Mouse (Mus musculus) intestine, postnatal 0 days (tissue): ENCODE measurements at regions not wholly inside any gene's neighbourhood (a gene's known extent, or its start where the extent isn't known, plus 50 kb on each side); places are given as distances from the start of the nearest gene placed in this dataset.

Source experiments
- ATAC-seq: fragments of 200-750 bp; cut with Nextera tagmentation; 2 replicates; pipeline ENCODE4 v1.8.0; 2017; ENCODE audit warnings: mild to moderate bottlenecking, moderate TSS enrichment, moderate library complexity
- H3K27ac ChIP-seq: fragments of 300-500 bp; sonication (generic); 2 replicates; pipeline ENCODE4 v1.5.1; 2014; ENCODE audit warnings: mild to moderate bottlenecking, low read depth, low read length, moderate library complexity
- H3K27me3 ChIP-seq: fragments of 300-500 bp; sonication (generic); replicated peaks from 2 replicates; pipeline ENCODE4 v1.6.1; 2014; ENCODE audit warnings: low read length, mixed read lengths; ENCODE audit not compliant: control insufficient read depth, insufficient read depth
- H3K36me3 ChIP-seq: fragments of 300-500 bp; sonication (generic); 2 replicates; pipeline ENCODE4 v1.6.1; 2014; ENCODE audit warnings: mild to moderate bottlenecking, moderate library complexity; ENCODE audit not compliant: control insufficient read depth, insufficient read depth
- H3K4me1 ChIP-seq: fragments of 300-500 bp; sonication (generic); replicated peaks from 2 replicates; pipeline ENCODE4 v1.6.1; 2014; ENCODE audit warnings: antibody characterized with exemption, low read length, mixed read lengths; ENCODE audit not compliant: control insufficient read depth, insufficient read depth
- H3K4me2 ChIP-seq: fragments of 300-500 bp; sonication (generic); replicated peaks from 2 replicates; pipeline ENCODE4 v1.6.1; 2014; ENCODE audit warnings: low read depth, mild to moderate bottlenecking, moderate library complexity
- H3K4me3 ChIP-seq: fragments of 300-500 bp; sonication (generic); 2 replicates; pipeline ENCODE4 v1.5.1; 2014; ENCODE audit warnings: low read depth, low read length
- H3K9ac ChIP-seq: fragments of 300-500 bp; sonication (generic); 2 replicates; pipeline ENCODE4 v1.6.1; 2014; ENCODE audit warnings: mild to moderate bottlenecking, low read depth, low read length
- H3K9me3 ChIP-seq: fragments of 300-500 bp; sonication (generic); 2 replicates; pipeline ENCODE4 v1.6.1; 2016; ENCODE audit warnings: mixed run types; ENCODE audit not compliant: control insufficient read depth
- CTCF ChIP-seq: sonication (generic); IDR thresholded peaks from 2 replicates; pipeline ENCODE4 v1.5.1; 2016; ENCODE audit warnings: low read depth, mild to moderate bottlenecking, control low read depth, antibody characterized with exemption, moderate library complexity
- WGBS: fragments of 180-500 bp; shearing (Covaris S2); extraction: QIAGEN DNeasy Blood & Tissue Kit; methylation state at CpG from one replicate; pipeline ENCODE4 v1.1.7; 2014; 5-methylcytosine and 5-hydroxymethylcytosine counted together

DNA sequence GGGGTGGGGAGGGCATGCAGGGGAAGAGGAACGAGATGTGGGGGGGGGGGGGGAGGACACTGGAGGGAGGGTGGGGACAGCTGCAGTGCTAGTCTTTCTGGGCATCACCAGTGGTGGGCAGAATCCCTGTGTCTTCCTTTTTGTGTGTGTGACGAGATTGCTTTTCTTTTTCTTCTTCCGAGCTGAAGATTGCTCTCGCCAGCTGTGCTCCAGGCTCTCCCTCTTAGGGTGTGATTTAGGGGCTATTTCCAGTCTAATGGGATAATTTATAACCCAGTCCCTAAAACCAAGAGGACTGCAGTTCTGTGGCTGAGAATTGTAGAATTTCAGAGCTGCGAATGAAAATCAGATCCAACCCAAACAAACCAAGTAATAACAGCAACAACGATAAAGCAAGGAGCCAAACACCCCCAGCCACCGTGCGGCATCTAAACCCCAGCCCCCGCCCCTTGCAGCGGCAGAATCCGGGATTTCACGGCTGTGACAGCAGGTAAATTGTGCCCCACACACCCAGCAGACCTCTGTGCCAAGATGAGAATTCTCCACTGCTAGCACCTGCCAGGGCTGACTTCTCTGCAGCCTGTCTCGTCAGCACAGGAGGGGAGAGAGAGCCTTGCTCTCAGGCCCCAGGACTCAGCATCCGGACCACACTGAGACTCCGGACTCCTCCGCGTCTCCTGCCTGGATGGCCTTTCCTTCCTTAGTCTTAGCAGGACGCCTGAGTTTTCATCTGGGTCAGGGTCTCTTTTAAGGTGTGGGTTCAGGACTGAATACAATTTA lies 104.3 kb downstream of the Rpl14 start:
- no peaks in the 10 kb centered on the region for H3K4me1 ChIP-seq
- H3K4me3 ChIP-seq = 0 out of 2 replicates have a peak overlapping the region, but pooled peaks have one; percentile 2
- no peak for ATAC-seq
- no peak overlapping the region for H3K9ac ChIP-seq
- H3K9me3 ChIP-seq = no peaks in the 10 kb centered on the region
- 6% methylated on average over 18 of the region's 18 CpGs for WGBS
- H3K36me3 ChIP-seq = no peaks in the 10 kb centered on the region
- no peak for TF ChIP-seq CTCF
- H3K27me3 ChIP-seq = peaks cover 2% of the 10 kb centered on the region; the same call in 1 of the 2 replicates
- H3K4me2 ChIP-seq = peak overlapping the region; percentile 43
- H3K27ac ChIP-seq = no peak overlapping the region

DNA sequence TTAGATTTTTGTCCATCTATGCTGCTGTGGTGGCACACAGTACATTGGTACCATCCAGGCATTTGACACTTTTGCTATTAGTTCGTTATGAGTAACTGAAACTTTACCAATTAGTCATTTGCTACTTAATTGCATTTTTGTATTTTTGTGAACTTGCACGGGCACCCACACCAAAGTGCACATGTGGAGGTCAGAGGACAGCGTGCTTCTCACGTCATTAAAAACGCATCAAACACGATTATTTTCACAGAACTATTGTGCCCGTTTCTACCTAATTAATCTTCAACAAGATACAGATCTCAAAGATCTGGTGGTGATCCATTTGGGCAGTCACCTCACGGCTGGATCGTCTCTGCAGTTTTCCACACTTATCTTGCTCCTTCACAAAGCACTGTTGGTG lies 105.1 kb downstream of the Rpl14 start:
- Histone ChIP-seq H3K9ac (no peak overlapping the region), H3K27me3 (peaks cover 2% of the 10 kb centered on the region; the same call in 1 of the 2 replicates), H3K4me1 (no peaks in the 10 kb centered on the region), H3K9me3 (no peaks in the 10 kb centered on the region), H3K36me3 (no peaks in the 10 kb centered on the region), H3K4me2 (no peak overlapping the region), H3K4me3 (no peak overlapping the region), H3K27ac (no peak overlapping the region)
- no peak for ATAC-seq
- TF ChIP-seq CTCF = no peak
- 48% methylated on average over 9 of the region's 9 CpGs for WGBS

DNA sequence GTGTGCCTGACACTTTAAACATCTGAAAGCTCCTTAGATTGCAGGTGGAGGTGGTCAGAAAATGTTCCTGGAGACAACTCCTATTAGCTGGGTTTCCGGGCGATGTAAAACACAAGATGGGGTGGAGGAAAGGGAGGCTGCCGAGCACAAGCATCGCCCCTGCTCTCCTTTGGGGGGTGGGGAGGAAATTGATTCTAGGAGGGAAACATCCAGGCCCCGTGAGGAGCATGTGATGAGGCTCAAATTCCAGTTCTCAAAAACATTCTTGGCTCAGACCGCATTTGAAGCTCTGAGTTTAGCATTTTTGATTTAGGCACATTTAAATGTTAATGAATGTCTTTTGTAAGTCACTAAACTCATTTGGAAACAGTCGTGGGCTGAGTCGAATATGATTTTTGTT lies 105.5 kb downstream of the Rpl14 start:
- peaks cover 2% of the 10 kb centered on the region; the same call in 1 of the 2 replicates for H3K27me3 ChIP-seq
- no peaks in the 10 kb centered on the region for H3K4me1 ChIP-seq
- ATAC-seq = no peak
- H3K9ac ChIP-seq = no peak overlapping the region
- no peaks in the 10 kb centered on the region for H3K9me3 ChIP-seq
- no peak for TF ChIP-seq CTCF
- H3K27ac ChIP-seq = no peak overlapping the region
- H3K36me3 ChIP-seq = no peaks in the 10 kb centered on the region
- H3K4me3 ChIP-seq = no peak overlapping the region
- no peak overlapping the region for H3K4me2 ChIP-seq
- WGBS = 55% methylated on average over 8 of the region's 8 CpGs

DNA sequence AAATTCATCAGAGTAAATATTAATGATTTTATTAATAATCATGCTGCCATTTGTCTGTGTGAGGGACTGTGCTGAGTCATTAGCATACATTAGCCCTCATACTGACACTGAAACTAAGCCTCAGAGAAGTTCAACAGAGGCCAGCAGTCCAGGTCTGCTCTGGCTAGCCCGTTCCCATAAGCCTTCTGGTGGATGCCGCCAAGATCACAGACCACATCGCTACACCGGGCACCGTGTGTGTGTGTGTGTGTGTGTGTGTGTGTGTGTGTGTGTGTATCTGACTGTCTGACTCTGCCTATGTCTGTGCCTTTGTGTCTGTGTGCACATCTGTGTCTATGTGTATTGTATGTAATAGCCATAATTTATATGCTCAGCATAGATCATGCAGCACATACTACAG lies 106.0 kb downstream of the Rpl14 start:
- H3K4me3 ChIP-seq = no peak overlapping the region
- 83% methylated on average over 5 of the region's 5 CpGs for WGBS
- H3K27me3 ChIP-seq = peaks cover 2% of the 10 kb centered on the region; the same call in 1 of the 2 replicates
- H3K36me3 ChIP-seq = no peaks in the 10 kb centered on the region
- no peaks in the 10 kb centered on the region for H3K4me1 ChIP-seq
- no peak for TF ChIP-seq CTCF
- ATAC-seq = no peak
- no peaks in the 10 kb centered on the region for H3K9me3 ChIP-seq
- H3K27ac ChIP-seq = no peak overlapping the region
- no peak overlapping the region for H3K4me2 ChIP-seq
- H3K9ac ChIP-seq = no peak overlapping the region

DNA sequence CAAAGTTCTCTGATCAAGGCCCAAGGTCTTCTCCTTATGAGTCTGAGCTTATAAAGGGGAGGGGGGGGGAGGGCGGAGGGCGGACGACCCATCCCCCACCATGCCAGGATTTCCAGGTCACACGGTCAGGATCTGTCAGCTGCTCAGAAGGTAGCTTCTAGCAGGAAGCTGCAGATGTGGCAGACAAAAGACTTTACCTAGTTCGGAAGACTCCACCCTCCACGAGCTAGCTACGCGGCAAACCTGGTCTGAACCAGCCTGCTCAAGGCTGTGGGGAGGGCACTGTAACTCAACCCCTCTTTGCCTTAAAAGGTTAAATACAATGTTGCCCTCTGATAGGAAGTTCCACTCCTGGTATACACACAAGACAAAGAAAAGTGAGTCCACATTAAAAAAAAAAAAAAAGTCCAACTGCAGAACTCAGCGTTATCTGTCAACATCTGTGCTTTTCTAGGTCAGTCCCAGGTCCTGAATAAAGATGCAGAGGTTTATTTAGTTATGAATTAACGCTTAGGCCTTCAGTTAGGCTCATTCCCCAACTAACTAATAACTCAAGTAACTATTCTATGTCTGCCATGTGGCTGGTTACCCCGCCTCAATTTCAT lies 108.7 kb downstream of the Rpl14 start:
- H3K4me1 ChIP-seq = no peaks in the 10 kb centered on the region
- H3K4me2 ChIP-seq = no peak overlapping the region
- H3K9ac ChIP-seq = no peak overlapping the region
- ATAC-seq = no peak
- TF ChIP-seq CTCF = no peak
- no peak overlapping the region for H3K4me3 ChIP-seq
- no peaks in the 10 kb centered on the region for H3K36me3 ChIP-seq
- H3K9me3 ChIP-seq = no peaks in the 10 kb centered on the region
- no peak overlapping the region for H3K27ac ChIP-seq
- peaks cover 2% of the 10 kb centered on the region; the same call in 1 of the 2 replicates for H3K27me3 ChIP-seq
- WGBS = 45% methylated on average over 11 of the region's 11 CpGs

DNA sequence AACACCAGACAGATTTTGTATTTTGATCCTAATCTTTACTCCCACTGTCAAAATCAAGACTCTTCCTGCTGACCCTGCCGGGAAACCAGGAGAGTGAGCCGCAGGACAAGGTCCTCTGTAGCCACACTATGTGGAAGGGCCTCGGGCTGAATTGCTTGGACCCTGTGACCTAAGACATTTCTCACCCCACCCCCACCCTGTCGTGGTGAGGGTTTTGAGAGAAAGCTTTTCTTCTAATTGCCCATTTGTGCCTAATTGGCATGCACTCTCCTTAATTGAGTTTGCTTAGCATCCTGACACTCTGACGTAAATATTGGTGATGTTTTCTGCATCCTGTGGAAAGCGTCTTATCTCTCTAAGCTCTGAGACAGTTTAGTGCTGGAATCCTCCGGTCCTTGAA lies 110.2 kb downstream of the Rpl14 start:
- H3K27ac ChIP-seq = no peak overlapping the region
- ATAC-seq = no peak
- H3K36me3 ChIP-seq = no peaks in the 10 kb centered on the region
- H3K4me1 ChIP-seq = no peaks in the 10 kb centered on the region
- WGBS = 43% methylated on average over 7 of the region's 7 CpGs
- no peak overlapping the region for H3K4me3 ChIP-seq
- H3K9ac ChIP-seq = no peak overlapping the region
- H3K9me3 ChIP-seq = no peaks in the 10 kb centered on the region
- TF ChIP-seq CTCF = no peak
- no peak overlapping the region for H3K4me2 ChIP-seq
- H3K27me3 ChIP-seq = no peaks in the 10 kb centered on the region
